ENCODE assay signal across 12 mouse cellular contexts in genomic region chr12:86961589-86962344, GRCm38 (mm10). TPM values are rescaled to one million over a fixed set of nuclear protein-coding genes. Genes with fewer than 3 reads are reported as not detected.
DNase-seq lines count a peak whose midpoint lies in the region; ATAC-seq and TF ChIP-seq lines count a peak whose summit lies in the region.
"Had no signal": no experiment of that assay in that cellular context is flagged by ENCODE, and none has a peak within 500 bp of the region (broad histone marks: within the 10 kb centered on the region; RNA-seq: fewer than 3 reads in every experiment).

No protein-coding gene starts in this region.

- no peak overlapping the region for H3K9ac ChIP-seq in midbrain, embryonic 16.5 days (ENCODE audit: low read depth, low read length)
- H3K9ac ChIP-seq: heart, embryonic 13.5 days; lung, embryonic 14.5 days had no signal

- H3K27me3 ChIP-seq in midbrain, embryonic 16.5 days (ENCODE audit: control insufficient read depth, insufficient read depth, low read depth, low read length) = no peaks in the 10 kb centered on the region
- H3K27me3 ChIP-seq: heart, embryonic 13.5 days had no signal

- H3K27ac ChIP-seq in layer of hippocampus, adult 2 months = 0 out of 2 replicates have a peak overlapping the region, but pooled peaks have one; percentile 23
- H3K27ac ChIP-seq in midbrain, embryonic 16.5 days (ENCODE audit: low read length) = no peak overlapping the region
- H3K27ac ChIP-seq: heart, embryonic 13.5 days had no signal

- H3K4me2 ChIP-seq in midbrain, embryonic 16.5 days (ENCODE audit: low read length) = no peak overlapping the region
- H3K4me2 ChIP-seq: heart, embryonic 13.5 days; lung, embryonic 14.5 days had no signal

- no peak for DNase-seq in layer of hippocampus, adult 2 months (ENCODE audit: low spot score in 2 of 2)
- DNase-seq in layer of hippocampus, adult 18-20 months (ENCODE audit: low spot score in 2 of 2) = no peak
- peak; percentile 62 to 70 for DNase-seq in cerebellum, postnatal 10 days
- DNase-seq in heart, adult 8-10 months (ENCODE audit: low spot score) = peak; percentile 75
- no peak for DNase-seq in retina, embryonic 14.5 days (ENCODE audit: low spot score)
- no peak for DNase-seq in ovary, postnatal 14 days (ENCODE audit: low spot score)
- DNase-seq: kidney, adult 8-10 months; lung, embryonic 14.5 days; right cerebral cortex, postnatal 4 days; thymus, adult 18-20 months had no signal

- H3K4me1 ChIP-seq in midbrain, embryonic 16.5 days (ENCODE audit: control insufficient read depth, insufficient read depth, low read length) = no peaks in the 10 kb centered on the region
- H3K4me1 ChIP-seq: heart, embryonic 13.5 days had no signal

- TF ChIP-seq CTCF in layer of hippocampus, adult 2 months (conservative IDR thresholded peaks at IDR 0.05) = no peak

- H3K4me3 ChIP-seq in layer of hippocampus, adult 2 months = no peak overlapping the region
- H3K4me3 ChIP-seq in midbrain, embryonic 16.5 days (ENCODE audit: low read depth, low read length) = no peak overlapping the region
- H3K4me3 ChIP-seq: heart, embryonic 13.5 days had no signal

- H3K36me3 ChIP-seq in midbrain, embryonic 16.5 days (ENCODE audit: control insufficient read depth, insufficient read depth, low read length) = peaks cover 39% of the 10 kb centered on the region

- no peaks in the 10 kb centered on the region for H3K9me3 ChIP-seq in midbrain, embryonic 16.5 days (replicated peaks; ENCODE audit: control insufficient read depth, low read length, poor library complexity, severe bottlenecking)
- H3K9me3 ChIP-seq: heart, embryonic 13.5 days had no signal

- 0 out of 2 replicates have a peak, but pooled peaks have one; percentile 45 for ATAC-seq in midbrain, embryonic 16.5 days

- 71% methylated on average over 11 of the region's 11 CpGs for WGBS in midbrain, embryonic 16.5 days

RNA-seq across cellular contexts. Expression of gene Cipc, which starts 14.9 kb away (rescaled TPM):
- total RNA-seq in layer of hippocampus, adult 2 months (2021) = 10 to 100 TPM; 73.4 to 83.6 TPM
- total RNA-seq in layer of hippocampus, adult 18-20 months (2021) = 10 to 100 TPM; 72.9 to 75.1 TPM
- total RNA-seq in heart, adult 8-10 months (2022) = 10 to 100 TPM; 42.4 to 53.8 (median 48.3) TPM
- polyA plus RNA-seq in midbrain, embryonic 16.5 days (2015; fragmentation: Nextera tagmentation; extraction: Ambion mirVana) = 56.6 and 57.8 TPM in 2 replicates

RNA-seq across cellular contexts. Expression of gene Zdhhc22, which starts 28.5 kb away (rescaled TPM):
- 1 to 10 TPM; 8.6 to 9.0 TPM for total RNA-seq in layer of hippocampus, adult 2 months (2021)
- 1 to 10 TPM; 7.9 TPM for total RNA-seq in layer of hippocampus, adult 18-20 months (2021)
- total RNA-seq in heart, adult 8-10 months (2022) = not detected
- polyA plus RNA-seq in midbrain, embryonic 16.5 days (2015; fragmentation: Nextera tagmentation; extraction: Ambion mirVana) = 24.4 and 28.1 TPM in 2 replicates
- polyA plus RNA-seq: lung, embryonic 14.5 days had no signal

RNA-seq across cellular contexts. Expression of gene Tmem63c, which starts 59.4 kb away (rescaled TPM):
- 10 to 100 TPM; 38.1 to 39.3 TPM for total RNA-seq in layer of hippocampus, adult 2 months (2021)
- total RNA-seq in layer of hippocampus, adult 18-20 months (2021) = 10 to 100 TPM; 34.9 to 35.3 TPM
- under 1 TPM in 3 of 4 experiments, not detected in 1; 0.08 to 0.28 (median 0.17) TPM for total RNA-seq in heart, adult 8-10 months (2022)
- 12.9 and 13.7 TPM in 2 replicates for polyA plus RNA-seq in midbrain, embryonic 16.5 days (2015; fragmentation: Nextera tagmentation; extraction: Ambion mirVana)
- polyA plus RNA-seq: heart, embryonic 13.5 days; lung, embryonic 14.5 days had no signal

Comparison
In these comparisons a context has a peak if more than half of its experiments do, and no peak if none do; other contexts are left out.
1. DNase-seq: peak in cerebellum, postnatal 10 days (2 of 2) and heart, adult 8-10 months (single experiment); none in layer of hippocampus, adult 2 months (0 of 2), layer of hippocampus, adult 18-20 months (0 of 2), retina, embryonic 14.5 days (single experiment) and ovary, postnatal 14 days (single experiment).
2. RNA of gene Zdhhc22, which starts 28.5 kb away (total RNA-seq): 8.6 to 9.0 TPM in layer of hippocampus, adult 2 months and 7.9 TPM in layer of hippocampus, adult 18-20 months; not detected in heart, adult 8-10 months; every median in the first group is over 4 times any median in the second.
3. RNA of gene Tmem63c, which starts 59.4 kb away (total RNA-seq): 38.1 to 39.3 TPM in layer of hippocampus, adult 2 months and 34.9 to 35.3 TPM in layer of hippocampus, adult 18-20 months; 0.08 to 0.28 TPM in heart, adult 8-10 months; every median in the first group is over 10 times any median in the second.